Mouse (Mus musculus) C2C12 (cell line): ENCODE measurements around the gene Slc26a10. TPM values are rescaled to one million over a fixed set of nuclear protein-coding genes. Genes with fewer than 3 reads are reported as not detected.
A peak's percentile ranks its signal among the peaks of the same experiment; 100 is the strongest.

Source experiments
- H3K27me3 ChIP-seq: one replicate; pipeline ENCODE4 v1.6.1; 2011; ENCODE audit not compliant: control insufficient read depth, insufficient read depth, insufficient read length
- H3K36me3 ChIP-seq: one replicate; pipeline ENCODE4 v1.6.1; 2011; ENCODE audit not compliant: control insufficient read depth, insufficient read depth
- H3K4me3 ChIP-seq: one replicate; pipeline ENCODE4 v1.5.1; 2011; ENCODE audit warnings: mild to moderate bottlenecking, control low read depth; ENCODE audit not compliant: poor library complexity, insufficient read depth, severe bottlenecking
- H3K79me2 ChIP-seq: one replicate; pipeline ENCODE4 v1.6.1; 2011; ENCODE audit not compliant: control insufficient read depth, insufficient read depth
- H3K79me3 ChIP-seq: one replicate; pipeline ENCODE4 v1.6.1; 2011; ENCODE audit warnings: low read depth, control low read depth
- H3ac ChIP-seq: one replicate; pipeline ENCODE3; 2011; ENCODE audit warnings: low read depth; ENCODE audit not compliant: control insufficient read depth, insufficient read length
- CEBPB ChIP-seq: IDR thresholded peaks from one replicate; pipeline ENCODE4 v1.6.1; 2011; ENCODE audit warnings: low read depth, mild to moderate bottlenecking, control low read depth, moderate library complexity
- CTCF ChIP-seq: IDR thresholded peaks from one replicate; pipeline ENCODE4 v1.5.1; 2011; ENCODE audit not compliant: control insufficient read depth, insufficient read depth, insufficient read length
- FOSL1 ChIP-seq: IDR thresholded peaks from one replicate; pipeline ENCODE4 v1.8.0; 2011; ENCODE audit warnings: mild to moderate bottlenecking, low read length; ENCODE audit not compliant: poor library complexity, insufficient read depth, severe bottlenecking
- MAX ChIP-seq: IDR thresholded peaks from one replicate; pipeline ENCODE4 v1.6.1; 2011; ENCODE audit warnings: mild to moderate bottlenecking, control low read depth
- MYOD1 ChIP-seq: IDR thresholded peaks from one replicate; pipeline ENCODE4 v1.6.1; 2011; ENCODE audit warnings: low read depth; ENCODE audit not compliant: control insufficient read depth, insufficient read length
- MYOG ChIP-seq: IDR thresholded peaks from one replicate; pipeline ENCODE4 v1.6.1; 2011; ENCODE audit not compliant: control insufficient read depth, insufficient read length; ENCODE audit errors: extremely low read depth
- USF1 ChIP-seq: IDR thresholded peaks from one replicate; pipeline ENCODE4 v1.6.1; 2011; ENCODE audit warnings: low read depth, mild to moderate bottlenecking, control low read depth, moderate library complexity
- polyA plus RNA-seq: library from polyadenylated mRNA; unstranded; fragments of >200 nt; fragmentation: generic; extraction: Trizol; gene quantifications from one replicate; pipeline ENCODE4 v1.2.1, GENCODE M21; 2012; ENCODE audit warnings: missing spikeins

The Slc26a10 gene
- polyA plus RNA-seq, 1 experiment: 2.9 TPM

- TF ChIP-seq CTCF (peak; percentile 91), USF1 (no peak)
Measured at GRCm38 (mm10) chr10:127170837-127171272, 9.6 kb downstream of the Slc26a10 start.

DNA sequence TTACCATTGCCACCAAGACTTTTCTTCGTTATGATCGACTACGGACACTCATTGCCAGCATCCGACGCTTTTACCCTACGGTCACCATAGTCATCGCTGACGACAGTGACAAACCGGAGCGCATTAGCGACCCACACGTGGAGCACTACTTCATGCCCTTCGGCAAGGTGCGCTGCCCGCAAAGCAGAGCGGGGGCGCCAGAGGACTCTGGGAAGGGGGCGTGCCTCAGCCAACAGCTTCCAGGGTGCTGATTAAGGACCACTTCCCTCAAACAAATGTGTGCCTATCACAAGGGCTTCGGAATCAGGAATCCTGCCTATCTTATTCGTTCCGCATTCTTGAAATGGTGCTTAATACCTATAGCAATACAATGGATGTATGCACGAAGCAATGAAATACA lies 10.4 kb downstream of the Slc26a10 start:
- H3K27me3 ChIP-seq: no peaks in the 10 kb centered on the region
- no peak for TF ChIP-seq CTCF
- TF ChIP-seq CEBPB: no peak
- TF ChIP-seq MYOG: no peak
- no peak for TF ChIP-seq FOSL1
- TF ChIP-seq MAX: no peak
- no peak for TF ChIP-seq MYOD1
- TF ChIP-seq USF1: no peak
- no peaks in the 10 kb centered on the region for H3K36me3 ChIP-seq
- no peaks in the 10 kb centered on the region for H3K79me2 ChIP-seq
- H3K4me3 ChIP-seq: no peak overlapping the region
- no peak overlapping the region for H3ac ChIP-seq
- H3K79me3 ChIP-seq: no peaks in the 10 kb centered on the region

More at GRCm38 (mm10) chr10:127170837-127171272, 9.6 kb downstream of the Slc26a10 start:
- no peaks in the 10 kb centered on the region for H3K36me3 ChIP-seq
- H3ac ChIP-seq: peak overlapping the region; percentile 31
- no peaks in the 10 kb centered on the region for H3K79me3 ChIP-seq
- no peaks in the 10 kb centered on the region for H3K27me3 ChIP-seq
- no peak overlapping the region for H3K4me3 ChIP-seq
- H3K79me2 ChIP-seq: no peaks in the 10 kb centered on the region

DNA sequence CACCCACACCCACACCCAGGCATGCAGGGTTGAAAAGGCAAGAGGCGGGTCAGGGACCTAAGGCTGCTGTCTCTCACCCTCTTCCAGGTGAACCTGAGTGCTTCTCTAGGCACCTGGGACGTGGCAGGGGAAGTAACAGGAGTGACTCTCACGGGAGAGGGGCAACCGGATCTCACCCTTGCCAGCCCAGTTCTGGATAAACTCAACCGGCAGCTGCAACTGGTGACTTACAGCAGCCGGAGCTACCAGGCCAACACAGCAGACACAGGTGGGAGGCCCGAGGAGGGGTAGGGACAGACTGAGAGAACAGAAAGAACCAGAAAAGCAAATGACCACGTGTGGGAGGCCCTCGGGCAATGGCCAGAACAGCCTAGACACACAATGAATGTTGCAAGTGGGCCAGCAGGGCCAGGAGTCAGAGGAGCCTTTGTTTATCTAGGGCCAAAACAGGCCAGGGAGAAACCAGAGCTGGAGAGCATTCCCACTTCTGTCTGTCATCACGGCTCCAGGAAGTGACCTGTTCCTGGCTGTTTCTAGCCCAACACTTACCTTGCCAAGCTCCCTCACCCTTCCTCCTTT lies 12.7 kb downstream of the Slc26a10 start:
- TF ChIP-seq MAX: no peak
- no peak for TF ChIP-seq CEBPB
- TF ChIP-seq FOSL1: no peak
- TF ChIP-seq MYOG: no peak
- TF ChIP-seq MYOD1: no peak
- TF ChIP-seq CTCF: no peak
- no peak for TF ChIP-seq USF1
- Histone ChIP-seq H3K4me3 (no peak overlapping the region), H3K36me3 (no peaks in the 10 kb centered on the region), H3ac (no peak overlapping the region), H3K27me3 (no peaks in the 10 kb centered on the region), H3K79me2 (no peaks in the 10 kb centered on the region), H3K79me3 (no peaks in the 10 kb centered on the region)

DNA sequence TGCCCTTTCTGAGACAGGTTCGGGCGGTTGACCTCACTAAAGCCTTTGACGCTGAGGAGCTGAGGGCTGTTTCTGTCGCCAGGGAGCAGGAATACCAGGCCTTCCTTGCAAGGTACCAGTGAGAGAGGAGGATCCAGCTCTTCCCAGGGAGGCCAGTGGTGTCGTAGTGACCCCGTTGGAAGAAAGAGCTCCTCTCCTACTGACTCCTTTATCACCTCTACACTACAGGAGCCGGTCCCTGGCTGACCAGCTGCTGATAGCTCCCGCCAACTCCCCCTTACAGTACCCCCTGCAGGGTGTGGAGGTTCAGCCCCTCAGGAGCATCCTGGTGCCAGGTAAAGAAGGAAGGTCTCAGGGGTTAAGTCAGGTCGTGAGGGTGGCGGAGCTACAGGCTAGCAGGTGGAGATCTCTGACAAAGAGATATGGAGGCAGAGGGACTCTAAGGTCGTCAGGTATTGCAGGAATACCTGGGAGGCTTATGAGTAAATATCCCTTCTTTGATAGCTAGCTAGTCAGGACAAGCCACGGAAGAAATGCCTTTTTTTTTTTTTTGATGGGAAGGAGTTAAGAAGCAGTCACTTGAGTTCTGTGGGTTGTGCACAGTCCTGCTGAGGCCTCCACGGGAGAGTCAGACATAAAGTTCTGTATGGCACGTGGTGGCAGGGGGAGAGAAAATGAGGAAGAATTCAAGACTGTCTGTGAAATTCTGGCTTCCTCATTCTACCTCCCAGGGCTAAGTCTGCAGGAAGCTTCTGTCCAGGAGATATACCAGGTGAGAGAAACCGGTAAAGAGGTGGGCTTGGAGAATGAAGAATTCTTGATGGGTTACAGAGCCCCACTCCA lies 13.5 kb downstream of the Slc26a10 start:
- H3K27me3 ChIP-seq: no peaks in the 10 kb centered on the region
- no peak overlapping the region for H3K4me3 ChIP-seq
- H3K36me3 ChIP-seq: no peaks in the 10 kb centered on the region
- H3K79me3 ChIP-seq: no peaks in the 10 kb centered on the region
- H3K79me2 ChIP-seq: no peaks in the 10 kb centered on the region
- H3ac ChIP-seq: no peak overlapping the region
- TF ChIP-seq MYOD1 (no peak), CEBPB (no peak), MAX (no peak), FOSL1 (no peak), CTCF (no peak)

DNA sequence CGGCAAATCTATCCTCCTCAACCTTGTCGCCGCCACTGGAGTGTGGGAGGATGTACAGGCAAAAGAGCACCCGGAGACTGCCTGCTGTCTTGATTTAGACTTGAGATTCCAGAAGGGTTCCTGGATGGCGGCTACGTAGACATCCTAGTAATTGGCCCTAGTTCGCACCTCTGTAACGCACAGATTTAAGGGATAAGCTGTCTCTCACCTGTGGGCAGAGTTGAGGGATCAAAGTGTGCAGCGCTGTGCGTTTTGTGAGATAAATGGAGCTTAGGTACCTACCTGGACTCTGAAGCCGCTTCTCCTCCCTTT lies 14.1 kb downstream of the Slc26a10 start:
- H3K4me3 ChIP-seq: peak overlapping the region; percentile 29
- TF ChIP-seq USF1 (no peak), FOSL1 (no peak), CTCF (no peak), CEBPB (no peak), MAX (no peak)
- no peak overlapping the region for H3ac ChIP-seq
- no peaks in the 10 kb centered on the region for H3K27me3 ChIP-seq
- H3K79me3 ChIP-seq: no peaks in the 10 kb centered on the region
- H3K36me3 ChIP-seq: no peaks in the 10 kb centered on the region
- no peaks in the 10 kb centered on the region for H3K79me2 ChIP-seq
